Mouse (Mus musculus) testis, adult 2 months (tissue): ENCODE measurements at regions not wholly inside any gene's neighbourhood (a gene's known extent, or its start where the extent isn't known, plus 50 kb on each side); places are given as distances from the start of the nearest gene placed in this dataset.

Source experiments
- H3K27ac ChIP-seq: fragments of 200-500 bp; 2 replicates; pipeline ENCODE4 v1.5.1; 2012; ENCODE audit warnings: low read depth, low read length; ENCODE audit not compliant: control insufficient read depth, insufficient read depth
- H3K27me3 ChIP-seq: fragments of 200-500 bp; 2 replicates; pipeline ENCODE4 v1.6.1; 2012; ENCODE audit warnings: mild to moderate bottlenecking, low read length, moderate library complexity; ENCODE audit not compliant: control insufficient read depth, insufficient read depth
- H3K36me3 ChIP-seq: fragments of 200-500 bp; 2 replicates; pipeline ENCODE4 v1.6.1; 2012; ENCODE audit warnings: mild to moderate bottlenecking, low read length; ENCODE audit not compliant: control insufficient read depth, insufficient read depth
- H3K4me1 ChIP-seq: fragments of 200-500 bp; 2 replicates; pipeline ENCODE4 v1.6.1; 2012; ENCODE audit warnings: low read length; ENCODE audit not compliant: control insufficient read depth, insufficient read depth
- H3K4me3 ChIP-seq: fragments of 200-500 bp; 2 replicates; pipeline ENCODE4 v1.5.1; 2012; ENCODE audit warnings: low read depth, mild to moderate bottlenecking, low read length, moderate library complexity, mixed read lengths; ENCODE audit not compliant: control insufficient read depth
- CTCF ChIP-seq: fragments of 200-500 bp; IDR thresholded peaks from 2 replicates; pipeline ENCODE4 v1.5.1; 2012; ENCODE audit warnings: low read depth, mild to moderate bottlenecking, inconsistent platforms, low read length, moderate library complexity; ENCODE audit not compliant: control insufficient read depth, insufficient read depth, insufficient replicate concordance
- POLR2A ChIP-seq: fragments of 200-500 bp; IDR thresholded peaks from 2 replicates; pipeline ENCODE4 v1.6.1; 2012; ENCODE audit warnings: low read depth, mild to moderate bottlenecking, inconsistent platforms, low read length, moderate library complexity; ENCODE audit not compliant: control insufficient read depth

DNA sequence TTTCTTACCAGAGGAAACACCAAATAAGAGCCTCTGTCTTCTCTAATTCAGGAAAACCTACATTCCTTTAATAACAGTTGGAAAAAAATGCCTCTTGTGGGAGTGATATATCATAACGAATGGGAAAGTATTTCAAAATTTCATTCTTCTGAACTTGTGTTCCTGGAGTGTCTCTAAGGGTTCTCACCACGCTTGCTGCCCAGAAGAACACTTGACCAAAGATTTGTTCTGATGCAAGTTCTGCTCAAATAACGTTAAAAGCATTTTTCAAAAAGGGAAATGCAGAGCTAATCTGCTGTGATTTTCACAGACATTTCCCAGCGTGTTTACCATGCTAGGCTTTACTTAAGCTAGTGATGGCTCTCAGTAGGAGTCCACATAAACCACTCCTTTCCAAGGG, 329.8 kb upstream of the Hsf2 start:
- Histone ChIP-seq H3K27ac (no peak overlapping the region), H3K36me3 (no peaks in the 10 kb centered on the region), H3K4me1 (no peaks in the 10 kb centered on the region), H3K27me3 (no peaks in the 10 kb centered on the region), H3K4me3 (no peak overlapping the region)
- TF ChIP-seq POLR2A (no peak), CTCF (no peak)

DNA sequence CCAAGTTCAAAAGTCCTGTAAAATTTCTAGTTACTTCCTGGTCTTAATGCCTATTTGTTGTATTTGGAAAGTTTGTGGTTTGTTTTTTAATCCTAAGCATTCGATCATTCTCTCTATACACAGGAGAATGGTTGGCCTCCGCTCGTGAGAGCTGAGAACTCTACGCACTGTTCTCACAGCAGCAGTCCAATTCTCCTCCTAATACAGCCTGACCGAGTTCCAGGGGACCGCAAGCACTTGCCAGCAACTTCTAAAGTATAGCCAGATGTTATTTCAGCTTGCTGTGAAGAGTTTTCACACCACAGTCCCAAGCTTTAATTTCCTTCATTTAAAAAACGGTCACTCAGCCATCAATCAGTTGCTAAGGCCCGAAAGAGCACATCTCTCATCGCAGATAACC, 329.3 kb upstream of the Hsf2 start:
- H3K4me1 ChIP-seq = no peaks in the 10 kb centered on the region
- H3K36me3 ChIP-seq = no peaks in the 10 kb centered on the region
- no peaks in the 10 kb centered on the region for H3K27me3 ChIP-seq
- H3K27ac ChIP-seq = no peak overlapping the region
- no peak overlapping the region for H3K4me3 ChIP-seq
- TF ChIP-seq POLR2A (no peak), CTCF (no peak)

DNA sequence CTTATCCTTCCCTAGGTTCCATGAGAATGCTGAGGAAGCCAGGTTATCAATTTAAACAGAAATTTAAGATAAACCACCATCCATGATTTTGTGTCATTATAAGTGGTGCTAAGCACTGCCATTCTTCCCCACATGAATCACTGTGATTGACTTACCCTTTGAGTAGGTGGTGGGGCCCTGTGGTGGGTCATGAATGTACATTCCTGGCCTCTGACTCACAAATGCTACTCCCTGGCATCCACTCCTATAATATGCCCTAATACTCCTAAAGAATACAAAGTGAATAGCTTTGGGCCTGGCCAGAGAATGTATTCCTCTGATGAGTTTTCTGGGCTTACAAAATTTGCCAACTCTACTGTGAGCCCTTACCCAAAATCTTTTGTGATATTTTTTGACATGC, 325.6 kb upstream of the Hsf2 start:
- Histone ChIP-seq H3K4me3 (no peak overlapping the region), H3K4me1 (no peaks in the 10 kb centered on the region), H3K27me3 (no peaks in the 10 kb centered on the region), H3K36me3 (no peaks in the 10 kb centered on the region), H3K27ac (no peak overlapping the region)
- TF ChIP-seq POLR2A (no peak), CTCF (no peak)

DNA sequence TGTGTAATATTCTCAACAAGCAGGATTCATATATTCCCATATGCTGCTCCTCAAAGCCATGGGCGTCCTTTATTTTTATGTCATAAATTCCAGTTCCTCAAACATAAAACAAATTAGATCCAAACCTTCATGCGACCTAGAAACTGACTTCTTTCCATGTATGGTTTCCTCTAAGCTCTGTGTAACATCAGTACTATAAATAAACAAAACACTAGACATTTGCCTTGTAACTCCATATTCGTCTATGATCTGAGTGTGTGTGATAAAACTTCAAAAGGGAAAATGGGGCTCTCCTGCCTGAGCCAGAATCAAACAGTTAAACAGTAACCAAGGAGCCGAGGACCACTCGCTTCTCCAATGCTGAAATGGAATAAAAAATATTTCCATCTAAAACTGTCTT, 322.8 kb upstream of the Hsf2 start:
- H3K36me3 ChIP-seq = no peaks in the 10 kb centered on the region
- no peak overlapping the region for H3K4me3 ChIP-seq
- no peak overlapping the region for H3K27ac ChIP-seq
- H3K4me1 ChIP-seq = no peaks in the 10 kb centered on the region
- H3K27me3 ChIP-seq = no peaks in the 10 kb centered on the region
- TF ChIP-seq CTCF (no peak), POLR2A (no peak)

DNA sequence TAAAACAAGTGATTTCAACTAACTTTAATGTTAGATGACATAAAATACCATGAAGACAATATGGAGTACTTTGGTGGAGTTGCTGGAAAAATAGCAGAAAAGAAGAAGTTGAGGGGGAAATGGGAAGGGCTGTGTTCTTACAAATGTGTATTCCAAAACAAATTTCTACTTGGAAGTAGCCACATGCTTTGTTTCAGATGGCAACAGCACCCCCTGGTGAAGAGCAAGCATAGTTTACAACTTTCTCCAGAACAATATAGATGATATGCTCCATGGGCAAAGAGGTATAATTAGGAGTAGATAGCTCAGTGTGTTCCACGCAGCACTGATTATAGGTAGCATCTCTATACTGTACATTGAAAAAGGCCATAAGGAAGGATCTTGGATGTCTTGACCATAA, 302.6 kb upstream of the Hsf2 start:
- Histone ChIP-seq H3K36me3 (no peaks in the 10 kb centered on the region), H3K27me3 (no peaks in the 10 kb centered on the region), H3K4me3 (no peak overlapping the region), H3K27ac (no peak overlapping the region), H3K4me1 (no peaks in the 10 kb centered on the region)
- TF ChIP-seq CTCF (no peak), POLR2A (no peak)

DNA sequence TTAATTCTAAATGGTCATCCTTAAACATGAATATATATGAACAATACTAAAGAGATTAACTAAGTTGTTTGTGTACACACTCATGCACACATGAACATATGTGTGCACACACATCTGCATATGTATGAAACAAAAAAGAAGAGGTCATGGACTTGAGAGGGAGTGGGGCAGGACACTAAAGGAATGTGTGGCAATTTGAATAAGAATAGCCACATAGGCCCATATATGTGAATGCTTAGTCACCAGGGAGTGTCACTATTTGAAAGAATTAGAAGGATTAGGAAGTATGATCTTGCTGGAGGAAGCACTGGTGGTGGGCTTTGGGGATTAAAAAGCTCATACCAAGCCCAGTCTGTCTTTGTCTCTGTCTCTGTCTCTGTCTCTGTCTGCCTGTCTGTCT, 275.5 kb upstream of the Hsf2 start:
- TF ChIP-seq POLR2A (no peak), CTCF (no peak)
- no peak overlapping the region for H3K27ac ChIP-seq
- no peaks in the 10 kb centered on the region for H3K36me3 ChIP-seq
- H3K4me1 ChIP-seq = no peaks in the 10 kb centered on the region
- no peaks in the 10 kb centered on the region for H3K27me3 ChIP-seq
- H3K4me3 ChIP-seq = no peak overlapping the region

DNA sequence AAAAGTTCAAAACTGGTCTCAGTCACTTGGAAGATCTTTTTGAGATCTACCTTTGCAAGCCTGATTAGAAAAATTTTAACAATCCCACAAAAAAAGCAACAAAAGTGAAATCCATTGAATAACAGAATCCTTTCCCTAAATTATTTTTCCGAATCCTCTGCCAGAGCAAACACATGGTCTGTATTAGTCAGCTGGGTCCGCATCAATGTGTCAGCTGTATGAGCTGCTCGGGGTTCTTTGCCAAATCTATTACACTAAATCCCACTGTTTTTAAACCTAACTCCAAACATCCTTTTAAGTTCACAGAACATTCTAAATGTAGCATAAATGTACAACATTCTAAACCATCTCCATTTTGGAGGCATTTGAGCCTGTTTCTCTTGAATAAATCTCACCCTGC, 255.1 kb upstream of the Hsf2 start:
- Histone ChIP-seq H3K36me3 (no peaks in the 10 kb centered on the region), H3K4me3 (no peak overlapping the region), H3K27ac (no peak overlapping the region), H3K27me3 (no peaks in the 10 kb centered on the region), H3K4me1 (no peaks in the 10 kb centered on the region)
- TF ChIP-seq POLR2A = no peak
- no peak for TF ChIP-seq CTCF

DNA sequence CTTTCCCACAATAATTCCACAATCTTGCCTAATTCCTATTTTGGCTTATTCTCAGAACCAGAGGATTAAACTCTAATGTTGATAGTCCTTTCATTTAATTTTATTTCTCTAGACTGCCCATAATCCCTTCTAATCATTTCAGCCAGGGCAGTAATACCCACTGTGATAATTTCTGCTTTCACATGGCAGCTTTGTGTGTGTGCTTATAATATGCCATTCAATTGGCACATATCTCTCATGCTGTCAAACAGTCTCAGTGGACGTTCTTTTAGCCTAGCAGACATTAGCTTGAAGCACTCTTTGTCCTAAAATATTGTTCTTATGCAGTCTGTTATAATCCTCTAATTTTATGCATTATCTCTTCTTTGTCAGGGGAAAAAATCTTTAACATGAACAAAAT, 205.0 kb upstream of the Hsf2 start:
- no peak overlapping the region for H3K27ac ChIP-seq
- no peaks in the 10 kb centered on the region for H3K36me3 ChIP-seq
- no peaks in the 10 kb centered on the region for H3K4me1 ChIP-seq
- no peak overlapping the region for H3K4me3 ChIP-seq
- no peak for TF ChIP-seq POLR2A
- no peaks in the 10 kb centered on the region for H3K27me3 ChIP-seq

DNA sequence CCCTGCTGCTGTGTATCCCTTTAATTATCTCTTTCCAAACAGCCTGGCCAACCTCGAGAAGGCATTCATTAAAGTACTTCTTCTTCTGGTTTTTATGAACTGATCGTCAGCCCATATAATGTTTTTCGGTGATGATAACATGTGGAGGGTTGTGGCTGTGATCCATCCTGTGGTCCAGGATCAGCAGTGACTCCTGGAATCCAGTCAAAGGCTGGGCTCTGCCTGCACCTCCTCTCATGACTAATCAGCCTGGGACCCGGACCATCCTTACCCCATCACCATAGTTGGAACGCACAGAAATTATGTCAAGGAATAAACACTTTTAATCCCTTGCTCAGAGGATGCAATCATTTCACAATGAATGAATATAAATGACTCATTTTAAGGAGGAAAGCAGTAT, 203.3 kb upstream of the Hsf2 start:
- Histone ChIP-seq H3K36me3 (no peaks in the 10 kb centered on the region), H3K27ac (no peak overlapping the region), H3K27me3 (no peaks in the 10 kb centered on the region), H3K4me1 (no peaks in the 10 kb centered on the region), H3K4me3 (no peak overlapping the region)
- no peak for TF ChIP-seq CTCF
